Mouse (Mus musculus) heart, adult 2 months (tissue): ENCODE results near the gene P2rx4. TPM values are rescaled to one million over a fixed set of nuclear protein-coding genes. Genes with fewer than 3 reads are reported as not detected.
A peak's percentile ranks its signal among the peaks of the same experiment; 100 is the strongest.

Experiments
- DNase-seq, 2 experiments: peaks; one replicate each; pipeline ENCODE4 v3.0.0; 2021
- H3K27ac ChIP-seq: fragments of 200-600 bp; 2 replicates; pipeline ENCODE4 v1.8.1; 2022
- H3K27me3 ChIP-seq: fragments of 200-500 bp; 2 replicates; pipeline ENCODE4 v1.6.1; 2012; ENCODE audit warnings: mild to moderate bottlenecking, low read length, inconsistent platforms, mixed read lengths; ENCODE audit not compliant: control insufficient read depth, insufficient read depth
- H3K36me3 ChIP-seq: fragments of 200-500 bp; 2 replicates; pipeline ENCODE4 v1.6.1; 2012; ENCODE audit warnings: low read length, inconsistent platforms; ENCODE audit not compliant: control insufficient read depth, insufficient read depth
- H3K4me1 ChIP-seq: fragments of 200-500 bp; 2 replicates; pipeline ENCODE4 v1.6.1; 2011; ENCODE audit warnings: low read length; ENCODE audit not compliant: control insufficient read depth, insufficient read depth
- H3K4me3 ChIP-seq: fragments of 200-600 bp; 2 replicates; pipeline ENCODE4 v1.8.1; 2022
- H3K79me2 ChIP-seq: fragments of 200-500 bp; replicated peaks from 2 replicates; pipeline ENCODE4 v1.6.1; 2012; ENCODE audit warnings: mild to moderate bottlenecking, inconsistent platforms, low read length, moderate library complexity, mixed read lengths; ENCODE audit not compliant: control insufficient read depth, insufficient read depth
- H3K9ac ChIP-seq: fragments of 200-500 bp; 2 replicates; pipeline ENCODE4 v1.6.1; 2012; ENCODE audit warnings: low read depth, mild to moderate bottlenecking, control low read depth, inconsistent platforms, low read length, mixed read lengths
- CTCF ChIP-seq: fragments of 200-600 bp; IDR thresholded peaks from 2 replicates; pipeline ENCODE4 v1.8.1; 2022; ENCODE audit warnings: antibody characterized with exemption, mild to moderate bottlenecking, moderate library complexity
- EP300 ChIP-seq: fragments of 200-500 bp; IDR thresholded peaks from 2 replicates; pipeline ENCODE4 v1.6.1; 2011; ENCODE audit warnings: low read depth, low read length, control low read depth; ENCODE audit not compliant: insufficient read depth
- POLR2A ChIP-seq: fragments of 200-500 bp; IDR thresholded peaks from 2 replicates; pipeline ENCODE4 v1.6.1; 2011; ENCODE audit warnings: mild to moderate bottlenecking, low read depth, low read length, control low read depth; ENCODE audit not compliant: insufficient read depth
- WGBS: fragments of 180-500 bp; shearing (Covaris S2); methylation state at CpG from one replicate; pipeline ENCODE4 v1.1.7; 2018; 5-methylcytosine and 5-hydroxymethylcytosine counted together
- intact Hi-C: fragments of 180-260 bp; cut with DNase I; formaldehyde crosslinking; loops from one replicate; pipeline ENCODE4 v1.15.1; 2025
- polyA plus RNA-seq: library from polyadenylated mRNA; depleted of rRNA; stranded (reverse); fragments of >200 nt; gene quantifications from 2 replicates; pipeline ENCODE4 v1.2.3, GENCODE M21; 2012
- total RNA-seq, 2 experiments: library from RNA; stranded (reverse); gene quantifications; 2 replicates each; pipeline ENCODE4 v1.2.3; 2021

P2rx4 gene
- total and polyA plus RNA-seq, 3 experiments = 17.4 to 28.9 (median 19.0) TPM

DNA sequence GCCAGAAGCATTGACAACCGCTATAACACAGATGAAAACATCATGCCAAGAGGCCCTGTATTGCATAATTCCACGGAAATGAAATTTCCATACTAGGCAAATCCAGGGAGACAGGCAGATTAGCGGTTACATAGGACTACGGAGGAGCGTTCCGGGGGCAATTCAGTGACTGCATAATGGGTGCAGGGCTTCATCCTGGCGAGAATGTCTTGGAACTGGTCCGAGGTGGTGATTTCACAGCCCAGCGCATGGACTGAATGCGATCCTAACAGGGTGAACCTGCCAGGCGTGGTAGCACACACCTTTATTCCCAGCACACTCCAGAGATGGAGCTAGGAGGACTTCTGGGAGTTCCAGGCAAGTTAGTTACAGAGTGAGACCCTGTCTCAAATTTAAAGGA, 59.9 kb downstream of the P2rx4 start:
- Histone ChIP-seq H3K79me2 (no peaks in the 10 kb centered on the region; the same call in 1 of the 2 replicates), H3K4me1 (peaks cover 10% of the 10 kb centered on the region), H3K9ac (no peak overlapping the region), H3K4me3 (no peak overlapping the region), H3K27ac (no peak overlapping the region), H3K36me3 (no peaks in the 10 kb centered on the region), H3K27me3 (no peaks in the 10 kb centered on the region)
- no peak for DNase-seq
- intact Hi-C loops = no loop called here
- TF ChIP-seq EP300 (no peak), POLR2A (no peak), CTCF (no peak)
- 95% methylated on average over 11 of the region's 11 CpGs for WGBS

DNA sequence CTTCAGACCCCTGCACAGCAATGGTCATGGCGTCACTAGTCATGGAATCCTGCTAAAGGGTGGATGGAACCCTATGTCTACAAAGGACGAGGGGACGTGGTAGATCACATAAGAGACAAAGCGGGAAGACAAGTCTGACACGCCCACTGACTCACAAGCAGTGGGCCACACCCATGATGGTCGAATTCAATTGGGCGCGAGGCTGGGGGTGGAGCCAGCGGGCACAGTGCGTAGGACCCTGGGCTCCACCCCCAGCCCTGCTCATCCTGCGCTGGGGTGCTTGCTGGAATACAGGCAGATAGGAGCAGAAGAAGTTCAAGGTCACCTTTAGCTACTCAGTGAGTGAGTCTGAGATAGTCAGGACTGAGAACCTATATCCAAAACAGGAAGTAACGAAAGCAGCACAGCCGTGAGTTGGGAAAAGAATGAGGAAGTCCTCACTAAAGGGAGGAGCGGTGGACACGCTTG, 61.8 kb downstream of the P2rx4 start:
- WGBS = 83% methylated on average over 15 of the region's 15 CpGs
- DNase-seq = peak in 1 of 2 experiments; percentile 25
- Histone ChIP-seq H3K27me3 (no peaks in the 10 kb centered on the region), H3K27ac (no peak overlapping the region), H3K79me2 (no peaks in the 10 kb centered on the region), H3K9ac (no peak overlapping the region), H3K36me3 (no peaks in the 10 kb centered on the region), H3K4me3 (no peak overlapping the region), H3K4me1 (peaks cover 11% of the 10 kb centered on the region)
- TF ChIP-seq POLR2A (no peak), CTCF (no peak), EP300 (no peak)
- intact Hi-C loops = no loop called here

DNA sequence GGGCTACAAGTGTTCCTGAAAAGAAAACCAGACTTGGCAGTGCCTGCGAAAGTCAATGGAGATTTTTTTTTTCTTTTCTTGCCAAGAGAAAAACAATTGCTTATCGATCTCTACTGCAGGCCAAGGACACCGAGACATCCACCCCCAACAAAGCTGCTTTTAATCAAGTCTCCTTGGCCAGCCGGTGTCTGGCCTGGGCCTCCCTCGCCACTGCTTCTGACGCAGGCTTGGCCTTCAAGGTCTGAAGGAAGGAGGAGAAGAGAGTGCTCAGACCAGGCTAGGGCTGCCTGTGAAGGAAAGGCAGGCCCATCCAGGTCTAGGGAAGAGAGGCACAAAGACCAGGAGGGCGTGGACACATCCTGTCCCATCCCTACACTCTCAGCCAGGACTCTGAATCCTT, 63.0 kb downstream of the P2rx4 start:
- peak overlapping the region; percentile 82 for H3K27ac ChIP-seq
- H3K79me2 ChIP-seq = no peaks in the 10 kb centered on the region
- intact Hi-C loops = no loop called here
- TF ChIP-seq CTCF (no peak), EP300 (no peak; the same call in 1 of the 2 replicates), POLR2A (no peak)
- peak; percentile 68 to 73 for DNase-seq
- peaks cover 12% of the 10 kb centered on the region for H3K4me1 ChIP-seq
- no peak overlapping the region; the same call in 1 of the 2 replicates for H3K4me3 ChIP-seq
- H3K27me3 ChIP-seq = no peaks in the 10 kb centered on the region
- no peaks in the 10 kb centered on the region for H3K36me3 ChIP-seq
- 44% methylated on average over 7 of the region's 7 CpGs for WGBS
- peak overlapping the region; percentile 8 for H3K9ac ChIP-seq

DNA sequence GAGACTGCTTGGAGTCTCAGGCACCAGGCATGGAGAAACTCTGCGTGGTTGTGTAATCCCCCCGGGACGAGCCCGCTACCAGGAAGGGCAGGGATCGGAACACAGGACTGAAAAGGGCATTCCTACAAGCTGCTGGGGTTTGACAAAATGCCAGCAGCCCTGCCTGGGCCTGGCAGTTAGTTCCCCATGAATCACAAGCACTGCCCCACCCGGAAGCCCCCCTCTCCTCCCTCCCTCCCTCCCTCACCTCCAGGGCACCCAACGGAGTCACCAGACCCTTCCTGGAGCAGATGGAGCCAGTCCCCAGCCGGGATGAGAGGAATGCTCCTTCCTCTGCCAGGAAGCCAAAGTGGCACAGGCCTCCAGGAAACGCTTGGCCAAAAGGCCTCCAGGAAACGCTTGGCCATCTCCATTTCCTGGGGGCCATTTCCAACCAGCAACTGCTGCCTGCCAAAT, 63.5 kb downstream of the P2rx4 start:
- Histone ChIP-seq H3K9ac (0 out of 2 replicates have a peak overlapping the region, but pooled peaks have one; percentile 20), H3K27me3 (no peaks in the 10 kb centered on the region), H3K4me1 (peaks cover 13% of the 10 kb centered on the region), H3K27ac (peak overlapping the region; percentile 82), H3K4me3 (peak overlapping the region; percentile 14; the same call in 1 of the 2 replicates), H3K79me2 (no peaks in the 10 kb centered on the region), H3K36me3 (no peaks in the 10 kb centered on the region)
- intact Hi-C loops = no loop called here
- TF ChIP-seq POLR2A (0 out of 2 replicates have a peak, but pooled peaks have one; percentile 29), EP300 (no peak; the same call in 1 of the 2 replicates), CTCF (no peak)
- DNase-seq = peak; percentile 81 to 87
- WGBS = 7% methylated on average over 10 of the region's 10 CpGs

DNA sequence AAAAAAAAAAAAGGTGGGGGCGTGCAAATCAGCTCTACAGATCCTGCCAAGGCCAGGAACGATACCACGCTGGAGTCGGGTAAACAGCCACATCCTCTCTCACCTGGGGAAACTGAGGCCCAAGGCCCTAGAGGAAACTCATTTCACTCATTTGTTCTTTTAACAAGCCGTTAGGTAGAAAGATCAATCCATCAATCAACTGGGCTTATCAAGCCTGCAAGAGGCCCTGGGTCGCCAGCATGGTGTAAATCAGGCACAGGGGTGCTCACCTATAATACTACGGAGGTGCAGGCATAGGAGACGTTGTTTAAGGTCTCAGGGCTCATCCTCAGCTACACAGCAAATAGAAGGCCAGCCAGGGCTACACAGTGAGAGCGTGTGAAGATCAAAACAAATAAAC, 64.1 kb downstream of the P2rx4 start:
- Histone ChIP-seq H3K4me1 (peaks cover 13% of the 10 kb centered on the region), H3K9ac (no peak overlapping the region), H3K36me3 (no peaks in the 10 kb centered on the region), H3K27ac (peak overlapping the region; percentile 82), H3K27me3 (no peaks in the 10 kb centered on the region), H3K79me2 (no peaks in the 10 kb centered on the region), H3K4me3 (no peak overlapping the region)
- 70% methylated on average over 9 of the region's 9 CpGs for WGBS
- no peak for DNase-seq
- intact Hi-C loops = no loop called here
- TF ChIP-seq POLR2A (no peak), CTCF (no peak), EP300 (no peak)

DNA sequence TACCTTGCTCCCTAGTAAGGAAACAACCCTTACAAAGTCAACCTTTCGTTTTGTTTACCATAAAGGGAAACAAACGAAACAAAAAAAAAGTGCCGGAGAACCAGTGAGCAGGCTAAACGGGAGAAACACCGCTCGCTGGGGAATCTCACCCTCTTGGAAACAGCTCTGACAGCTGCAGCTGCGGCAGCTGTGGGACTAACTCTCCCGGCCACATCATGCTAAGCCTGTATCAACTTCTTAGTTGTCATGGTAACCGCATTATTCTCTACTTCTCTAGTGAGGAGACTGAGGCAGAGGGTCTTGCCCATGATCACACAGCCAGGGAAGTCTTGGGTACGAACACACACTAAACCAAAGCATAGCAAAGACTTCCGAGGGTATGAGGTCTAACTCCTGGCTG, 66.4 kb downstream of the P2rx4 start:
- Histone ChIP-seq H3K27ac (no peak overlapping the region), H3K27me3 (no peaks in the 10 kb centered on the region), H3K36me3 (no peaks in the 10 kb centered on the region), H3K79me2 (no peaks in the 10 kb centered on the region), H3K4me1 (peaks cover 13% of the 10 kb centered on the region), H3K9ac (no peak overlapping the region), H3K4me3 (no peak overlapping the region)
- 91% methylated on average over 11 of the region's 11 CpGs for WGBS
- DNase-seq = peak; percentile 16 to 24
- intact Hi-C loops = no loop called here
- TF ChIP-seq CTCF = no peak
- no peak for TF ChIP-seq EP300
- TF ChIP-seq POLR2A = no peak
